Mouse (Mus musculus) forebrain, embryonic 14.5 days (tissue): Measurements from ENCODE around the gene 2810004N23Rik. TPM values are rescaled to one million over a fixed set of nuclear protein-coding genes. Genes with fewer than 3 reads are reported as not detected.

ENCODE experiments used
- ATAC-seq: fragments of 200-750 bp; cut with Nextera tagmentation; 2 replicates; pipeline ENCODE4 v1.8.0; 2017; ENCODE audit warnings: mild to moderate bottlenecking, moderate library complexity
- DNase-seq: peaks from one replicate; pipeline ENCODE4 v3.0.0-alpha.2; 2015; ENCODE audit warnings: low spot score
- H3K27ac ChIP-seq: fragments of 300-500 bp; sonication (generic); 2 replicates; pipeline ENCODE4 v1.5.1; 2014; ENCODE audit warnings: low read depth, mild to moderate bottlenecking, control low read depth, low read length, moderate library complexity
- H3K27me3 ChIP-seq: fragments of 300-500 bp; sonication (generic); replicated peaks from 2 replicates; pipeline ENCODE4 v1.6.1; 2014; ENCODE audit warnings: low read length, control low read depth, mixed read lengths; ENCODE audit not compliant: control insufficient read depth, insufficient read depth
- H3K36me3 ChIP-seq: fragments of 300-500 bp; sonication (generic); 2 replicates; pipeline ENCODE4 v1.6.1; 2014; ENCODE audit warnings: low read length, control low read depth; ENCODE audit not compliant: control insufficient read depth, insufficient read depth
- H3K4me1 ChIP-seq: fragments of 300-500 bp; sonication (generic); 2 replicates; pipeline ENCODE4 v1.6.1; 2014; ENCODE audit warnings: antibody characterized with exemption, low read length, control low read depth; ENCODE audit not compliant: control insufficient read depth, insufficient read depth
- H3K4me2 ChIP-seq: fragments of 300-500 bp; sonication (generic); 2 replicates; pipeline ENCODE4 v1.6.1; 2014; ENCODE audit warnings: mild to moderate bottlenecking, control low read depth, low read length
- H3K4me3 ChIP-seq: fragments of 300-500 bp; sonication (generic); 2 replicates; pipeline ENCODE4 v1.5.1; 2014; ENCODE audit warnings: low read depth, low read length, control low read depth
- H3K9ac ChIP-seq: fragments of 300-500 bp; sonication (generic); 2 replicates; pipeline ENCODE4 v1.6.1; 2014; ENCODE audit warnings: mild to moderate bottlenecking, low read length, control low read depth, moderate library complexity
- H3K9me3 ChIP-seq: fragments of 300-500 bp; sonication (generic); replicated peaks from 2 replicates; pipeline ENCODE4 v1.6.1; 2016; ENCODE audit warnings: low read length, control low read depth, mixed read lengths; ENCODE audit not compliant: control insufficient read depth
- WGBS: fragments of 180-500 bp; shearing (Covaris S2); extraction: QIAGEN DNeasy Blood & Tissue Kit; methylation state at CpG from one replicate; pipeline ENCODE4 v1.1.7; 2014; 5-methylcytosine and 5-hydroxymethylcytosine counted together
- polyA plus RNA-seq: library from polyadenylated mRNA; unstranded; fragments of >200 nt; fragmentation: Nextera tagmentation; extraction: Ambion mirVana; gene quantifications from 2 replicates; pipeline ENCODE4 v1.2.1, GENCODE M21; 2014

2810004N23Rik gene
- polyA plus RNA-seq, 1 experiment from 2014 or later, result 29.1 TPM

DNA sequence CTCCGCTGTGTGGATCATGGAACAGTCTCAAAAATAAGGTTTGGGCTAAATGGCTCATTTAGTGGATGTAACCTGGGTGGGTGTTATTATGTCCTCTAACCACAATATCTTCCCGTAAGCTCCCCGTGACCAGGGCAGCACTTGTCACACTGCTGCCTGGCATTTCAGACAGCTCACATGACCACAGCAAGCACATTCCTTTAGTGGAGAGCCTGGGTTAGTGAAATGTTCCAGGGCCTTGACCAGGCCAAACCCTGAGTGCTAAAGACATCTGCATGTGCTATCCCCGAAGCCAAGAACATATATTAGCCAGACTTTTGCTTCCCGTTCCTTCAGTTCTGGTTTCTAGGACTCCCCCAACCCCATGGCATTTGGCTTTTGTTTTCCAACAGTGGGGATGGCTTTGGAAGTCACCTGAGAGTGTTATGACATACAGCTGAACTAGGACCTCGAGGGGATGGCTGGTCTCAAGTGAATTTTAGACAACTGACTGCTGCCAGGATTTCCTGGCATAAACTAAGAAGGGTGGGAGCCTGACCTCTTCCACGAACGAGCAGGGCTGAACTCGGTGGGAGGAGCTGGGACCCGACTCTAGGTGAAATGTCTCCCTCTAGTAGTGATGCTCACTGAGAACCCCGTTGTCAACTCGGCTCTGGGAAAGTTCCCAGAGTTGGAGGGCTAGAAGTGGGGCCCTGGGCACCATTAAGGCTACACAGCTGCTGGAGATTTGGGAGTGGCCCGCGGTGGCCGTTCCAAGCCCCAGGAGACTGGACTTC, 29.3 kb downstream of the 2810004N23Rik start:
- peaks cover 11% of the 10 kb centered on the region for H3K36me3 ChIP-seq
- ATAC-seq (no peak), DNase-seq (no peak)
- no peaks in the 10 kb centered on the region for H3K27me3 ChIP-seq
- 49% methylated on average over 15 of the region's 15 CpGs for WGBS
- no peak overlapping the region for H3K9ac ChIP-seq
- H3K27ac ChIP-seq, result no peak overlapping the region
- H3K4me2 ChIP-seq, result no peak overlapping the region
- no peak overlapping the region for H3K4me3 ChIP-seq
- H3K4me1 ChIP-seq, result no peaks in the 10 kb centered on the region
- no peaks in the 10 kb centered on the region for H3K9me3 ChIP-seq

GRCm38 (mm10) chr8:124831941-124832340, 31.0 kb downstream of the 2810004N23Rik start:
- Histone ChIP-seq H3K9me3 (no peaks in the 10 kb centered on the region), H3K36me3 (peaks cover 7% of the 10 kb centered on the region; the same call in 1 of the 2 replicates), H3K9ac (no peak overlapping the region), H3K4me2 (no peak overlapping the region), H3K4me1 (no peaks in the 10 kb centered on the region), H3K4me3 (no peak overlapping the region), H3K27ac (no peak overlapping the region), H3K27me3 (no peaks in the 10 kb centered on the region)
- DNase-seq, result no peak
- WGBS, result 83% methylated on average over 6 of the region's 6 CpGs
- ATAC-seq, result no peak

GRCm38 (mm10) chr8:124831531-124831930, 31.4 kb downstream of the 2810004N23Rik start:
- Histone ChIP-seq H3K9me3 (no peaks in the 10 kb centered on the region), H3K36me3 (peaks cover 10% of the 10 kb centered on the region; the same call in 1 of the 2 replicates), H3K27ac (no peak overlapping the region), H3K4me2 (no peak overlapping the region), H3K27me3 (no peaks in the 10 kb centered on the region), H3K4me1 (no peaks in the 10 kb centered on the region), H3K9ac (no peak overlapping the region), H3K4me3 (no peak overlapping the region)
- DNase-seq (no peak), ATAC-seq (no peak)
- 78% methylated on average over 6 of the region's 6 CpGs for WGBS

DNA sequence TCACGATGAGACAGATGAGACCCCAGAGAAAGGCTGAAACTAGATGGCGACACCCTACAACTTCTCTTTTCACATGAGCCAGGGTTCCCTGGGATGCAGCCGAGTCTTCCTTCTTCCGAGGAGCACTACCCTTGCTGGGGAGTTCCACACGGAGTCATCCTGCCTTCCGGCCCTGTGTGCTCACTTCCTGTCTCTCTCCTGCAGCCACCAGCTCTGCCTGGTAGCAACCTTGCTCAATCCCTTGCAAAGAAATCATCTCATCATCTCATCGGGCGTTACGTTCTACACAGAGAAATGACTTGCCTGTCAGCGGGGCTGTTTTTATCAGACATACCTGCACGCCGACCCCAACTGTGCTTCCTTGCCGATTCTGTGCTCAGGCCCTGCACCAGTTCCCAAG, 32.9 kb downstream of the 2810004N23Rik start:
- WGBS, result 79% methylated on average over 13 of the region's 13 CpGs
- DNase-seq (no peak), ATAC-seq (no peak)
- no peak overlapping the region for H3K4me3 ChIP-seq
- H3K4me2 ChIP-seq, result no peak overlapping the region
- no peaks in the 10 kb centered on the region for H3K27me3 ChIP-seq
- H3K36me3 ChIP-seq, result peaks cover 16% of the 10 kb centered on the region; the same call in 1 of the 2 replicates
- no peaks in the 10 kb centered on the region for H3K9me3 ChIP-seq
- H3K27ac ChIP-seq, result no peak overlapping the region
- no peak overlapping the region for H3K9ac ChIP-seq
- H3K4me1 ChIP-seq, result no peaks in the 10 kb centered on the region

DNA sequence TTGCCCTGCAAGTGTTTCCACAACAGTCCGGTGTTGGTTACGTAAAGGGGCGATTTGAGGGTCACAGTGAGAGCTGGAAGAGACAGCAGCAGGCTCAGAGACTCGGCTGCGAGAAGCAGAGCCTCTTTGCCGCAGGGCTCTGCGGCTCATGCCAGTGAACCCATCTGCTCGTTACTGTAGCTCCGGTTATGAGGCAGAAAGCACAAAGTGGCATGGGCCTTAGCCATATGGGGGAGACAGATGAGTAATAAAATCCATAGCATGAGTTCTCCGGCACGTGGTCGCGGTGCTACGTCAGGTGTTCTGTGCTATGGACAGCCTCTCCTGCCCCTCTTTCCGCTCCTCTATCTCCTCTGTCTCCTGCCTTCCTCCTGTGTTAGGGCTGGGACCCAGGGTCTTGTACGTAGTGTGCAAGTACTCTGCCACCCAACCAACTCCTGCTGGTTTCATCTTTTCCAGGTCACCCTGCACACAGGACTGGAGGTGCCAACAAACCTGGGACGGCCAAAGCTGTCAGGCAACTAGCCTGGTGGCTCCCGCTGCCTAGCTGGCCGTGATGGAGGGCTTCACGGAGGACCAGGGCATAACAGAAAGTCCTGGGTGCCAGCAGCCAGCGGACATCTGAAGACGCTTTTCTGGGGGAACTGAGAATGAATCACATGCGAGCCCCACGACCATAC, 34.2 kb downstream of the 2810004N23Rik start:
- Histone ChIP-seq H3K9ac (no peak overlapping the region), H3K4me3 (no peak overlapping the region), H3K4me1 (no peaks in the 10 kb centered on the region), H3K4me2 (no peak overlapping the region), H3K36me3 (peaks cover 23% of the 10 kb centered on the region; the same call in 1 of the 2 replicates), H3K27ac (no peak overlapping the region; the same call in 1 of the 2 replicates), H3K9me3 (no peaks in the 10 kb centered on the region), H3K27me3 (no peaks in the 10 kb centered on the region)
- 73% methylated on average over 24 of the region's 24 CpGs for WGBS
- ATAC-seq (no peak; the same call in 1 of the 2 replicates), DNase-seq (peak; percentile 48)

DNA sequence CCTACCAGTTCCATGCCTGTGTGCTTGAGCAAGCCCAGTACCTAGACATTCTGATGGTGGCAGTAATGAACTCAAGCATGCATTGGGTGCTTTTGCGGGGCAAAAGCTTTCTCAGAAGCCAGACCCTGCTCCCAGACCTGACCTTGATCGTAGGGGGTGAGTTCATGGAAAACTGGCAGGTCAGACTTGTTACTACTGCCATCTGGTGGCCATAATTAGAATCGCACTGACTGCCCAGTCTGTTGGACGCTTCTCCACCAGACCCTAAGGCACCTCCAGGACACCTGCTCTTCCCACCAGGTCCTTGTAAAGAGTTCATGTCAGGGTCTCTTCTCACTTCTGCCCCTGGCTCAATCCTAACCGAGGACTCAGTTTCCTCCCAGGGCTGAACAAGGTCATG, 35.5 kb downstream of the 2810004N23Rik start:
- no peaks in the 10 kb centered on the region for H3K9me3 ChIP-seq
- H3K27ac ChIP-seq, result no peak overlapping the region
- no peak overlapping the region for H3K4me2 ChIP-seq
- 6% methylated on average over 5 of the region's 5 CpGs for WGBS
- peaks cover 23% of the 10 kb centered on the region; the same call in 1 of the 2 replicates for H3K36me3 ChIP-seq
- no peak overlapping the region for H3K9ac ChIP-seq
- no peak overlapping the region for H3K4me3 ChIP-seq
- no peaks in the 10 kb centered on the region for H3K27me3 ChIP-seq
- no peaks in the 10 kb centered on the region for H3K4me1 ChIP-seq
- ATAC-seq (peak; percentile 15; the same call in 1 of the 2 replicates), DNase-seq (peak; percentile 59)

- Histone ChIP-seq H3K27ac (no peak overlapping the region), H3K4me1 (no peaks in the 10 kb centered on the region), H3K27me3 (no peaks in the 10 kb centered on the region), H3K9me3 (no peaks in the 10 kb centered on the region), H3K9ac (no peak overlapping the region), H3K4me3 (no peak overlapping the region), H3K4me2 (no peak overlapping the region), H3K36me3 (peaks cover 23% of the 10 kb centered on the region; the same call in 1 of the 2 replicates)
- DNase-seq (no peak), ATAC-seq (no peak)
- WGBS, result 21% methylated on average over 7 of the region's 7 CpGs
These were observed 36.3 kb downstream of the 2810004N23Rik start for GRCm38 (mm10) chr8:124826658-124827057.

DNA sequence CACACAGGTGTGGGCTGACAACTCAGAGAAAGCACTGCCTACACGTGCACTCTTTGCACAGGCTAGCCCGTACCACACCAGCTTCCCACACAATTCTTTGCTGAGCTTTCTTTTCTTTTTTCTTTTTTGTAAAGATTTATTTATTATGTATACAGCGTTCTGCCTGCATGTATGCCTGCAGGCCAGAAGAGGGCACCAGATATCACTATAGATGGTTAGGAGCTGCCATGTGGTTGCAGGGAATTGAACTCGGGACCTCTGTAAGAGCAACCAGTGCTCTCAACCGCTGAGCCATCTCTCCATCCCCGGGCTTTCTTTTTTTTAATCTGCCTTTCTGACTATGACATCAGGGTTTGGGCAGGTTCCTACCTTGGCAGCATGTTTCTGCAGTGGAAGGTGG, 39.4 kb downstream of the 2810004N23Rik start:
- no peaks in the 10 kb centered on the region for H3K4me1 ChIP-seq
- DNase-seq, result no peak
- 79% methylated on average over 6 of the region's 6 CpGs for WGBS
- H3K9me3 ChIP-seq, result no peaks in the 10 kb centered on the region
- H3K27me3 ChIP-seq, result no peaks in the 10 kb centered on the region; the same call in 1 of the 2 replicates
- no peak overlapping the region for H3K4me3 ChIP-seq
- H3K4me2 ChIP-seq, result no peak overlapping the region
- ATAC-seq, result no peak
- no peak overlapping the region for H3K9ac ChIP-seq
- no peak overlapping the region for H3K27ac ChIP-seq
- peaks cover 25% of the 10 kb centered on the region for H3K36me3 ChIP-seq

- Histone ChIP-seq H3K36me3 (peaks cover 21% of the 10 kb centered on the region), H3K4me1 (no peaks in the 10 kb centered on the region), H3K9ac (no peak overlapping the region), H3K4me3 (no peak overlapping the region), H3K27ac (no peak overlapping the region), H3K4me2 (no peak overlapping the region), H3K27me3 (no peaks in the 10 kb centered on the region; the same call in 1 of the 2 replicates), H3K9me3 (0 out of 2 replicates have a peak, but pooled peaks cover 4% of the 10 kb centered on the region)
- WGBS, result 79% methylated on average over 11 of the region's 11 CpGs
- DNase-seq, result no peak
- no peak for ATAC-seq
These were observed 42.8 kb downstream of the 2810004N23Rik start for GRCm38 (mm10) chr8:124820125-124820524.
